Mouse (Mus musculus): ENCODE results near the gene Arpc2. TPM values are rescaled to one million over a fixed set of nuclear protein-coding genes. Genes with fewer than 3 reads are reported as not detected.
A peak's percentile ranks its signal among the peaks of the same experiment; 100 is the strongest.

Gene Arpc2
- total RNA-seq, 2 experiments from 2014 or later, result 573 to 584 TPM

DNA sequence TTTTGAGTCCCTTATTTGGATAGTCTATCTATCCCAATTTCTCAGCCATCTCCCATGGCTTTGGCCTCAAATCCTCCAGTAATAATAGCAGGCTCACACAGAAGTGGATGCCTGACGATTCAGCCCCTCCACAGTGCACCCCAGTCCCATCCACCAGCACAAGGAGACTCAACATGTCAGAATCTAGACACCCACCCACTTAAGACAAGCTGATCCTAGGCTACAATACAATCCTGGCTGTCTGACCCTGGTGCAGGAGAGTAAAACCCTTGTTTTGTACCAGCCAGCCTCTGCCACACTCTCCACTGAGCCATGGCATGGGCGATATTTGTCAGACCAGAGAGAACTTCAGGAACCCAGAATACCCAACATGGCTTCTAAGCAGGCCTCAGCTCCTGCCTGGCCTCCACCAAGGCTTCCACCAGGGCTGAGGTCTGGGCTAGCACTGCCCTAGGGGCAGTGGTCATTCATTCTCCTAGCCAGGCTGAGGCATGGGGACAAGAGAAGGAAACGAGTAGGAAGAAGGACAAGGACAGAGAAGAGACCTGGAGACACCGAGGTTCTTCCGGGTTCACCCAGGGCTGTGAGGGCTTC lies 62.4 kb downstream of the Arpc2 start:
- ATAC-seq (replicated peaks; ENCODE audit: poor library complexity, severe bottlenecking), result no peak

DNA sequence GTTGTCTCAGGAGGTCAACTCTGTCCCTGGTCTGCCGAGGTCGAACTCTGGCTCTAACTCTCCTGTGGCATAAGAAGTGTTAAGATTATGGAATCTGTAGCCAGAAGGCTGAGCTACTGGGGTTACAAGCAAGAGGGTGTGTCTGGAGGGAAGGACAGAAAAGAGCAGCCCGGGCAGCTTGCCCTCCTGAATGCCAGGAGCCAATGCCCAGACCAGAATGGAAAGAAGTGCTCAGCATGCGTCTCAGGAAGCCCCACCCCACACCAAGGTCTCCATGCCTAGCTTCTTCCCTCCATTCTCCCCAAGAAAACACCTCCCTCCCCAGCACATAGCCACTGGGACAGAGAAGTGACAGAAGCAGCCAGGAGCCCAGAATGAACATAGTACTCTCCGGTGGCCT lies 63.1 kb downstream of the Arpc2 start:
- no peak for ATAC-seq (replicated peaks; ENCODE audit: poor library complexity, severe bottlenecking)

DNA sequence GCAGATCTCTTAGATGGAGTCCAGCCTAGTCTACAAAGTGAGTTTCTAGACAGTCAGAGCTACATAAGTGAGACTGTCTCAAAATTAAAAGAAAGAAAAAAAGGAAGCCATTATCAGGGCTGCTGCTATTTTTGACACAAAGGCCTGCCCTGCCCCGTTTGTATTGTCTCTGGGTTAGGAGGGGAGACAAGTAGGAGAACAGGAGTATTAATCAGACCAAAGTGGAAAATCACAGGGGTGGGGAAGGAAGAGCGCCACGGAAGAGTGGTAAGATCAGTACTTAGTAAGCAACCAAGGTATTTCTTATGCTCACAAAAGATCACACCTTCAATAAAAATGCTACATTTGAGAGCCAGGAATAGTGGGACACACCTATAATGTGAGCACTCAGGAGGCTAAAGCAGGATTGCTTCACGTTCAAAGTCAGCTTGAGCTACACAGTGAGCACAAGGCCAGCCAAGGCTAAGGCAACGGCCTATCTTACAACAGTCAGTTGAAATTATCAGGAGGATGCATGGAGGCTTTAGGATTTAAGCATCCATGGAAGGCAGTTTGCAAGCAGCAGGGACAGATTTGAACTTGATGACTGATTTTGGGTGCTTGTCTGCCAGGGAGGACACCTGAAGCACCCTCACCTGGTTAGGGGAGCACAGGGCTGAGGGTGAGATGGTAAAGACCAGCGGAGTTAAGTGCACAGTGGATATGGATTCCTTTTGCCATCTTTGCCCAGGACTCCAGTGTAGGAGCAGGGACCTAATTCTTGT lies 64.6 kb downstream of the Arpc2 start:
- no peak for ATAC-seq (replicated peaks; ENCODE audit: poor library complexity, severe bottlenecking)

DNA sequence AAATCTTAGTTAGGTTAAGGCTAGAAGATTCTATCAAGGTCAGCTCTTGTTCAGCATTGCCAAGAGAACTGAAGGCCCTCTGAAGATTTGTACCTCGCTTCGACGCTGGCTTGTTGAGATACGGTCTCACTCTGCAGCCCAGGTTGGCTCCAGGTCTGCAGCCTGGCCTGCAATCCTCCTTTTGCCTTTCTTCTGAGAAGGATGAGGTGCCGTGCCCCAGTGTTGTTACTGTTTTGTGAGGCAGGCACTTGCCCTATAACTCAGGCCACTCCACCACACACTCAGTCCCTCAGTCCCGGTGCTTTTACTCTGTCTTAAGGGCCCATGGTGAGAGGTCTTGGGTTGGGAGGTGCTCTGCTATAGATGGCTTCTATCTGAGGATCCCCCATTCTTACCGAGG lies 66.3 kb downstream of the Arpc2 start:
- ATAC-seq (replicated peaks; ENCODE audit: poor library complexity, severe bottlenecking), result no peak

DNA sequence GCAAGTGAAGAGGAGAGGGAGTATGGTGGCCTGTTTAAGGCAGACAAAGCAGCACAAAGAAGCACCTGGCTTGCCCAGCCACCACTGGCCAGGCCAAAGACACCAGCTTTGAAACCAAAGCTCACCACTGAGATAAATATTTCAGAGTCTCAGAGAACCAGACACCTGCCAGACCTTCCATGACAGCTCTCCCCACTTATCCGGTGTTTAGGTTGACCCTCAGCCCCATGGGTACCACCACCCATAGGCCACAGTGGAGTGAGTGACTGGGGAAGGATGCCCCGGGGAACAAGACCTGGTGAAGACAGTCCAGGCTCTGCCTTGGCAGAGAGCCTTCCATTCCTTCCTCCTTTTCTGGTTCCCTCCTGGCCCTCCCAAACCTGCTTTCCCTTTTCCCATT lies 67.0 kb downstream of the Arpc2 start:
- no peak for ATAC-seq (replicated peaks; ENCODE audit: poor library complexity, severe bottlenecking)

DNA sequence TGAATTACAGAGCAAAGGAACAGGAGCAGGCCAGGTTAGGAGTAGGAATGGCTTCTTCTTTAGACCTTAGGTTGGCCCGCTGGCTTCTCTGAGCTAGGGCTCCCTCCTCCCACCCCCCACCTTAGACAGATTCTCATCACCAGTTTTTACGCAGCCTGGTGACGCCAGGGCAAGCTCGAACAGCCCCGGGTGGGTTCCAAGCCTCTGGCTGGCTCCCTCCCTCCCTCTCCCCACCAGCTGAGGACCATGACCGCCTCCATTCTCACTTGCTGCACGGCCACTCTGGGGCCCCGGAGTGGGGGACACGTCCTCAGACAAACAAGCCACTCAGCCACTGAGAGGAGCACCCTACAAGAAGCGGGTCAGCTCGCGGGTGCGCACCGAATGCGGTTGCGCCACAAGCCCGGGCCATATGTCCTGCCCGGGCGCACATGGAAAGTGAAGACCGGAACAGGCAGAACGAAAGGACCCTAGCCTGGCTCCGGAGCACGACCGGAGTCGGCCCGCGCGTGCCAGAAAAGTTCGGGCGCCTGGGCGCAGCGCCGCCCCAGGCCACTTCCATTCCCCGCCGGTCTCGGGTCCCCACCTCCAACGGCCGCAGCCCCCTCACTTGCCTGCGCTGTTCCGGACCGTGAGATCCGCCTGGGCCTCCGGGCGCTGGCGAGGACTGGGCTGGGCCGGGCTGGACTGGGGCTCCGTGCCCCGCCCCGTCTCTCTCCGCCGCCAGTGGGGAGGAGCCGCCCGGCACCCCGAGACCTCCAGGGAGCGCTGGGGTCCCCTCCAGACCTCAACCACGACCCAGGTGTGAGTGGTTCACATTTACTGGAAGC lies 67.8 kb downstream of the Arpc2 start:
- peak; percentile 79 for ATAC-seq (replicated peaks; ENCODE audit: poor library complexity, severe bottlenecking)

DNA sequence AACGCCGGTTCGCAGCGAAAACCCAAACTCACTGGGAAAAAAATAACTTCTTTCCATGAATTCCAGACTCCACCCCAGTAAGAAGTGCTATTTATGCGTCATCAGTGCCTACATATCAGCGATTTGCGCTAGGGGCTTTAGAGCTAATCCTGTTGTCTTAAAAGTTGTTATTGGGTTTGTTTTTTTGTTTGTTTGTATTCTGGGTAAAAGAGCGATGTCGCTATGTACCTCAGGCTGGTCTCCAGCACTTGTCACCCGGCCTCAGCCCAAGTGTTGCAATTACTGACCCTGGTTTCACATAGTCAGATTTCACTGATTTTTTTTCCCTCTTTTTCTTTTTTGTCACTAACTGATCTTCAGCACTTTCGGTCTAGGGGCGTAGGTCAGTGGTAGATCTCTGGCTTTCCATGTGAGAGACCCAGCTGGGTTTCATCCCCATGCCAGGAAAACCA lies 68.5 kb downstream of the Arpc2 start:
- ATAC-seq (replicated peaks; ENCODE audit: poor library complexity, severe bottlenecking), result peak; percentile 29; the same call in 1 of the 2 replicates

DNA sequence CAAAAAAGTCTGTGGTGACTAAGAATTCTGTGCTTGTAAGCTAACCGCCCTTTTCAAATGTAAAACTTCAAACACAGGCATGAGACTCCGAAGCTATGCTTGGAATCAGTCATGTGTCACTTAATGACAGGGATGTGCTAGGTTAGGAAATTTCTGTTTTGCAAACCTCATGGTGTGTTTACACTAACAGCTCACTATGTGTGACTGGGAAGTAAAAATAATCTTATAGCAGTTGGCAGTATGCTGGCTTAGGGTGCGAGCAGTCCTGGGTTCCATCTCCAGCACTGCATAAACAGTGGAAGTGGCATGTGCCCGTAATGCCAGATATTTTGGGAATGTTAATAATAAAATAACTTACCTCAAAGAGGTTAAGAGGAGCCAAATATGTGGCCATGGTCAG lies 69.1 kb downstream of the Arpc2 start:
- no peak for ATAC-seq (replicated peaks; ENCODE audit: poor library complexity, severe bottlenecking)

DNA sequence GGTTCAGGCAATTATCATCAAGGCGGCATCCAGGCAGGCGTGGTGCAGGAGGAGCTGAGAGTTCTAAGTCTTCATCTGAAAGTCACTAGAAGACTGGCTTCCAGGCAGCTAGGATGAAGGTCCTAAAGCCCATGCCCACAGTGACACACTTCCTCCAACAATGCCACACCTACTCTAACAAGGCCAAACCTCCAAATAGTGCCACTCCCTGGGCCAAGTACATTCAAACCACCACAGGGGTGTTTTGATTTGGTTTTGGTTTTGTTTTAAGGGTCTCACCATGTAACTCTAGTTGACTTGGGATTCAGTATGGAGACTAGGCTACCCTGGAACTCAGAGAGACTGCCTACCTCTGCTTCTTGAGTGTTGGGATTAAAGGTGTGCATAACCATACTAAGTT lies 69.6 kb downstream of the Arpc2 start, which contains the start of gene Tmbim1:
Tmbim1 (minus strand) TSS at position 101 of the 400 bp plus-strand sequence.
- no peak for ATAC-seq (replicated peaks; ENCODE audit: poor library complexity, severe bottlenecking)

DNA sequence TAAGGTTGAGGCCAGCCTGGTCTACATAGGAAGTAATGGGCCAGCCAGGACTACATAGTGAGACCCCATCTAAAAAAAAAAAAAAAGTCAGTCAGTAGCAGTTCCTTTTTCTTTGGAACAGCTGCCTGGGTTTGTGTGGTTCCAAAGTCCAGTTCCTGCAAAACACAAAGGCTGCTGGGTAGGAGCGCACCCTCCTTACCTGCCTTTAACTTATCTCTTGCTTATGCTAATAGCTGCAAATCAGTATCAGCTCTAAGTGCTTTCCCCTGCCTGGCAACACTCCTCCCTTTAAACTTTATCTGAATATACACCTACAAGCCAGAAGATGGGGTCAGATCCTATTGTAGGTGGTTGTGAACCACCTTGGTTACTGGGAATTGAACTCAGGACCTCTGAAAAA lies 71.3 kb downstream of the Arpc2 start:
- no peak for ATAC-seq (replicated peaks; ENCODE audit: poor library complexity, severe bottlenecking)

DNA sequence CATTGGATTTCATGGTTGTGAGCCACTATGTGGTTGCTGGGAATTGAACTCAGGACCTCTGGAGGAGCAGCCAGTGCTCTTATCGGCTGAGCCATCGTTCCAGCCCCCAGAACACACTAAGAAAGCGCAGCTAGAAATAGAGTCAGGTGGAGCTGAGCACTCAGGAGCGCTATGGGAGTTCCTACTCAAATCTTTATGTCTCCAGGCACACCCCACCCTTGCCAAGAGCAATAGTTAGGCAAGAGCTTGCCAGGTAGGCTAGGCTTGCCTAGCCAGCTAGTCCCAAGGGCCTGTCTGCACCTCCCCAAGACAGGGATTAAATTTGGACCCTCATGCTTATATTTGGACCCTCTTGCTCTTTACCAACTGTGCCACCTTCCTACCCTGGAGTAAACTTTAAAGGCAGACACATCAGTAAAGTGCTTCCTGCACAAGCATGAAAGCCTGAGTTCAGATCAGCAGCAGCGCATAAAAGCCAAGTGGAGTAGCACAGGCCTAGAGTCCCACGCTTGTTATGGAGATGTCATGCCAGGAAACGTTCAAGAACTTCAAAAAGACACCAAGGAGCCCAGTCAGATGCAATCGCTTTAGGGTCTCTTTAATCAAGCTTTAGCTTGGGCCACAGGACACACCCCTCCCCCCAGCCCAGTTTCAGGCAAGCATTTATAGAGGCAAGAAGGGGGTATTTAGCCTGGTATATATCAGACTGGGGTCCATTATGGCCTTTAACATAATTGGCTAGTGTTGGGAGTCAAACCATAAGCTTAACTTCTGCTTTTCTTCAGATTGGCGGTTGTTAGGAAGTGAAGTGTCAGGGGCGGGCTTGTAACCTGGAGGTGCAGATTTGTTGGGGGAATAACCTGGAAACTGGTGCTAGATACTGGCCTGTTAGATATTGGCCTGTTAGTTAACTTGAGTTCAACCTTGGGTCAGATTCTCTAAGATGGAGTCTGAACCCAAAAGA lies 72.4 kb downstream of the Arpc2 start:
- ATAC-seq (replicated peaks; ENCODE audit: poor library complexity, severe bottlenecking), result 0 out of 2 replicates have a peak, but pooled peaks have one; percentile 16

DNA sequence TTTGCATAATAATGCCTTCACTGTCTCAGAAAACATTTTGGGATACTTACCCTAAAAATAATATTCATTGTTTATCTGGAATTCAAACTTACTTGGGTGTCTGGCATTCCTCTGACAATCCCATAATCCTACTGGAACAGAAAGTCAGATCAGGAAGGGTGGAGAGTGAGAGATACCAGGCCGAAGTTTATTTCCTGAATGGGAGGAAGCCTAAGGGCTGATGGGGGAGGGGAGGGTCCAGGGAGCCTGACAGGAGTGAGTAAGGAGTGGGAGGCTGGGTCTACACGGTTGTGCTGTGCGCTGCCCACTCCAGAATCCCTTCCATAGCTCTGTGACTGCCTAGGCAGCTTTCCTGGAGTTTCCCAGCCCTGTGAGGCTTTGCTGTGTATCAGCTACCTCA lies 73.9 kb downstream of the Arpc2 start:
- no peak for ATAC-seq (replicated peaks; ENCODE audit: poor library complexity, severe bottlenecking)

DNA sequence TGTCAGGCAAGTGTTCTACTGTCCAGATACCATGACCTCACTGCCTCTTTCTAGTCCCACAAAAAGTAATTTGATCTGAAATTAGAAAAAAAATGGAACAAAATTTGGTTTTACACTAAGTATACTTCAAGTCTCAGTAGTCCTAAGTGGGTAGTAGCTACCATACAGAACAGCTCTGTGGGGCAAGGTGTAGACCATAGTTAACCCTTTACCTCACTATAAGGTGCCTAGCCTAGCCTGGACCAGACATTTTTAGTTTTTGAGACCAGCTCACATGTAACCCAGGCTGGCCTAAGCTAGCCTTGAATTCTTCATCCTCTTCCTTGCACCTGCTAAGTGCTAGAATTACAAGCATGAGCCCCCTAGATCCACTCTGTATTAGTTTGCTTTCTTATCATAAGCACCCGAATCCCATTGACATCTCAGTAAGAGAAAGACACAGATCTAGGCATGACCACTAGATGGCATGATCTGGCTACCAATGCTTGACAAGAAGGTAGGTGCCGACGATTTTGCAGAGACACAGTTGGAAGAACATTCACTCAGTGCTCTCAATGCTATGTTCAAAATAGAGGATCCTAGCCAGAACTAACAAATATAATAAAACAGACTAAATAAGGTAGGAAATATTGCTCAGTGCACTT lies 77.3 kb downstream of the Arpc2 start:
- peak; percentile 83 for ATAC-seq (replicated peaks; ENCODE audit: poor library complexity, severe bottlenecking)

DNA sequence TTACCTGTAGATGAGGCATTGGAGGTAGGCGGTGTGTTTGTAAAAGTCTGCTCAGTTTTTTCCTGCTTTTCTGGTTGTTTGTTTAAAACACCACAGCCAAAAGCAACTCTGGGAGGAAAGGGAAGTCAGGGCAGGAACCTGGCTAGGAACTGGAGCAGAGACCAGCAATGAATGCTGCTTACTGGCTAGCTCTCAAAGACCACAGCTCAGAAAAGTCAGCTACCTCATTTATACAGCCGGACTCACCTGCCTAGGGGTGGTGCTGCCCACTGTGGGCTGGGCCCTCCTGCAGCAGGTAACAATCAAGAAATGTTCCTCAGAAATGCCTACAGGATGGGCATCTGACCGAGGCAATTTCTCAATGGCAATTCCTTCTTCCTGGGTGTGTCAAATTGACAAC lies 78.9 kb downstream of the Arpc2 start:
- ATAC-seq (replicated peaks; ENCODE audit: poor library complexity, severe bottlenecking), result no peak

DNA sequence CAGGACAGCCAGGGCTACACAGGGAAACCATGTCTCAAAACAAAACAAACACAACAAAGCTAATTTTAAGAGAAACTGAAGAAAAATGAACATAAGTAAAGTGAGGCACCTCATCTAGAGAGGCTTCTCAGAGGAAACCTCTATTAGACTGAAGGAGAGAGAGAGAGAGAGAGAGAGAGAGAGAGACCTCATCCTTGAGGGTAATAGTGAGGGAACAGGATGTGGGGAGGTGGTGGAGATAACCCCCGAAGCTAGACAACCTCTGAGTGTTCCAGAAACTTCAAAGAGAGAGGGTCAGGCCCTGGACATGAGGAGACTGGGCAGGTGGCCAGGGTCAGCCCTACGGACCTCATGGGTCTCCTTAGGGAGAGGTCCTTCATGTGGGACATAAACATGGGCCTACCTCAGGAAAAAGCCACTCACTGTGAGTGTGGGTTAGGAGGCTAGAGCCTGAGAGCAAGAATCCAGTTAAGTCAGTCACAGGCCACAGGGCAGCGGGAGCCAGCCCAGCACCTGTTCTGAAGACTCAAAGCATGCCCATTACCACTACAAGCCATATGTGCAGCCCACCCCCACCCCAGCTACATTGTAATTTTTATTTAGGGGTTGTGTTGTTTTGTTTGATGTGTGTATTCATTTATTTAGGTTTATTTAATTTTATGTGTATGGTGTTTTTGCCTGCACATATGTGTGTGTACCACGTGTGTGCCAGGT lies 80.4 kb downstream of the Arpc2 start:
- ATAC-seq (replicated peaks; ENCODE audit: poor library complexity, severe bottlenecking), result no peak
